Mouse (Mus musculus) limb, embryonic 11.5 days (tissue): ENCODE measurements around the gene Syt1. TPM values are rescaled to one million over a fixed set of nuclear protein-coding genes. Genes with fewer than 3 reads are reported as not detected.

Experiments used
- ATAC-seq: fragments of 200-750 bp; cut with Nextera tagmentation; 2 replicates; pipeline ENCODE4 v1.8.0; 2017; ENCODE audit warnings: low read depth; ENCODE audit not compliant: insufficient number of reproducible peaks, low FRiP score, low TSS enrichment
- DNase-seq: peaks from one replicate; pipeline ENCODE4 v3.0.0-alpha.2; 2015; ENCODE audit warnings: low spot score
- H3K27ac ChIP-seq: fragments of 300-500 bp; sonication (generic); replicated peaks from 2 replicates; pipeline ENCODE4 v1.5.1; 2014; ENCODE audit warnings: low read depth, mild to moderate bottlenecking, low read length
- H3K27me3 ChIP-seq: fragments of 300-500 bp; sonication (generic); 2 replicates; pipeline ENCODE4 v1.6.1; 2014; ENCODE audit warnings: mild to moderate bottlenecking, low read length, mixed read lengths; ENCODE audit not compliant: control insufficient read depth, insufficient read depth
- H3K36me3 ChIP-seq: fragments of 300-500 bp; sonication (generic); 2 replicates; pipeline ENCODE4 v1.6.1; 2014; ENCODE audit warnings: mild to moderate bottlenecking, low read length, moderate library complexity, mixed read lengths; ENCODE audit not compliant: control insufficient read depth, insufficient read depth
- H3K4me1 ChIP-seq: fragments of 300-500 bp; sonication (generic); 2 replicates; pipeline ENCODE4 v1.6.1; 2014; ENCODE audit warnings: low read length, mixed read lengths; ENCODE audit not compliant: control insufficient read depth, insufficient read depth
- H3K4me2 ChIP-seq: fragments of 300-500 bp; sonication (generic); 2 replicates; pipeline ENCODE4 v1.6.1; 2014; ENCODE audit warnings: low read depth, mild to moderate bottlenecking, moderate library complexity; ENCODE audit not compliant: severe bottlenecking
- H3K4me3 ChIP-seq: fragments of 300-500 bp; sonication (generic); 2 replicates; pipeline ENCODE4 v1.5.1; 2014; ENCODE audit warnings: low read depth, low read length
- H3K9ac ChIP-seq: fragments of 300-500 bp; sonication (generic); 2 replicates; pipeline ENCODE4 v1.6.1; 2014; ENCODE audit warnings: mild to moderate bottlenecking, low read length
- H3K9me3 ChIP-seq: fragments of 300-500 bp; sonication (generic); 2 replicates; pipeline ENCODE4 v1.6.1; 2016; ENCODE audit warnings: low read length; ENCODE audit not compliant: control insufficient read depth
- WGBS: fragments of 180-500 bp; shearing (Covaris S2); extraction: QIAGEN DNeasy Blood & Tissue Kit; methylation state at CpG from one replicate; pipeline ENCODE4 v1.1.7; 2014; 5-methylcytosine and 5-hydroxymethylcytosine counted together
- polyA plus RNA-seq: library from polyadenylated mRNA; unstranded; fragments of >200 nt; fragmentation: Nextera tagmentation; extraction: Ambion mirVana; gene quantifications from 2 replicates; pipeline ENCODE4 v1.2.1, GENCODE M21; 2014

Gene Syt1
- polyA plus RNA-seq, 1 experiment from 2014 or later = 0.32 TPM

DNA sequence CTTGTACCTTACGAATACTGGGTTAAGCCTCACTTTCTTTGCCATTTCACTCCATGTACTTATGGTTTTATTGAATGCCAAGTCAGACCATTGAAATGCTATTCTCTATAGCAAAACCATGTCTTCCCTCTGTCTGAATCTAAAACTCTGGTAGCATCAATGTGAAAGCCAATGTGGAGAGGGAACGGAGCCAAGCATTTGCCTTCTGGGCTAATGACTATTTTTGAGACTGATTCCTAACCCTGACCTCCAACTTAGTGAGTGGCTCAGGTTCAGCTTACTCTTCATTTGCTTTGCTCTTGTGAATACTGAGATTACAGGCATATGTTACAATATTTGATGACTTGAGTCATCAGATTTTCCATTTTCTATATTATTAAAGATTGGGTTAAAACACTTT lies 23.5 kb downstream of the Syt1 start:
- no peak overlapping the region for H3K4me2 ChIP-seq
- DNase-seq (no peak), ATAC-seq (no peak)
- H3K36me3 ChIP-seq = no peaks in the 10 kb centered on the region
- H3K27me3 ChIP-seq = no peaks in the 10 kb centered on the region
- WGBS = 91% methylated on average over 2 of the region's 2 CpGs
- no peaks in the 10 kb centered on the region for H3K4me1 ChIP-seq
- H3K27ac ChIP-seq = no peak overlapping the region
- no peaks in the 10 kb centered on the region for H3K9me3 ChIP-seq
- H3K9ac ChIP-seq = no peak overlapping the region
- H3K4me3 ChIP-seq = no peak overlapping the region

- ATAC-seq = no peak
- Histone ChIP-seq H3K4me2 (no peak overlapping the region), H3K9ac (no peak overlapping the region), H3K4me1 (no peaks in the 10 kb centered on the region), H3K27me3 (no peaks in the 10 kb centered on the region), H3K9me3 (no peaks in the 10 kb centered on the region), H3K27ac (no peak overlapping the region), H3K4me3 (no peak overlapping the region), H3K36me3 (no peaks in the 10 kb centered on the region)
- no peak for DNase-seq
- 88% methylated on average over 6 of the region's 6 CpGs for WGBS
Observed at GRCm38 (mm10) chr10:108979660-108980059, 31.1 kb downstream of the Syt1 start.

DNA sequence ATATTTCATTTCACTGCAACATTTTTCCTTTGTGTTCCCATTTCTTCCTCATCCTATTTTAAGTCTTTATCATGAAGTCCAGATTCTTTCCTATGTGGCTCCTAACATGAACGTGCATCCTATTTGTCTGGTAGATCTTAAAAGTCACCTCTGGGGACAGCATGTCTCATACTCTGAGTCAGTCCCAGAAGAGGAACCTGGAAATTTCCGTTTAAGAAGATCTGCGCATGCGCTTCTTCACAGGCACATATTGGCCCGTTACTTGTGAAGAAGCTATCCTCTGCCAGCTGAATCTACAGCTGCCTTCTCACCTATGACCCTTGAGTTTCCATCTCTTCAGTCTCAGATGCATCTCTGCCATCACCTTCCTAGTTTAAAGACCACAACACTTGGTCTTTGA lies 55.8 kb downstream of the Syt1 start:
- Histone ChIP-seq H3K4me2 (no peak overlapping the region), H3K27me3 (no peaks in the 10 kb centered on the region), H3K9ac (no peak overlapping the region), H3K9me3 (no peaks in the 10 kb centered on the region), H3K27ac (no peak overlapping the region), H3K4me3 (no peak overlapping the region), H3K4me1 (no peaks in the 10 kb centered on the region), H3K36me3 (no peaks in the 10 kb centered on the region)
- 86% methylated on average over 5 of the region's 5 CpGs for WGBS
- DNase-seq = no peak
- ATAC-seq = no peak

DNA sequence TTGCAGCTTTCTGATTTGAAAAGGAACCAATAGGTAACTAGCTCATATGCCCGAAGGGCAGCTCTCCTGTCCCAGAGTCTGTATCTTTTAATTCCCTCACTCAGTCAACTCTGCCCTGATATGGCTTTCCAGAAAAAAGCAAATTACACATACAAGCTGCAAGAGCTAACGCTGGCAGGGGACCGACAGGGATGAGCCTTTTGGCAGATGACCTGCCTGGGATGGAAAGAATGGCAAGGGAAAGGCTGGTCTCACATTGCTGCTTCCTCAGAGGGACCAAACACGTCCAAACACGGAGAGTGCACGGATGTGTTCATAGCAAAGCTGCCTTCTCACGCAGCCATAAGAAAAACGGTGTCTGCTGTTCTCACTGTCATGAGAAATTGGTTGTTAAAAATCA lies 58.6 kb downstream of the Syt1 start:
- DNase-seq (no peak), ATAC-seq (no peak)
- Histone ChIP-seq H3K9ac (no peak overlapping the region), H3K36me3 (no peaks in the 10 kb centered on the region), H3K4me2 (no peak overlapping the region), H3K4me1 (no peaks in the 10 kb centered on the region), H3K9me3 (no peaks in the 10 kb centered on the region), H3K27ac (no peak overlapping the region), H3K4me3 (no peak overlapping the region), H3K27me3 (no peaks in the 10 kb centered on the region)
- WGBS = 85% methylated on average over 8 of the region's 8 CpGs

- Histone ChIP-seq H3K4me2 (no peak overlapping the region), H3K36me3 (no peaks in the 10 kb centered on the region), H3K4me1 (no peaks in the 10 kb centered on the region), H3K9me3 (no peaks in the 10 kb centered on the region), H3K27me3 (no peaks in the 10 kb centered on the region), H3K4me3 (no peak overlapping the region), H3K9ac (no peak overlapping the region), H3K27ac (no peak overlapping the region)
- no peak for DNase-seq
- no peak for ATAC-seq
- WGBS = 85% methylated on average over 10 of the region's 10 CpGs
Observed at GRCm38 (mm10) chr10:108936838-108937430, 73.8 kb downstream of the Syt1 start.

DNA sequence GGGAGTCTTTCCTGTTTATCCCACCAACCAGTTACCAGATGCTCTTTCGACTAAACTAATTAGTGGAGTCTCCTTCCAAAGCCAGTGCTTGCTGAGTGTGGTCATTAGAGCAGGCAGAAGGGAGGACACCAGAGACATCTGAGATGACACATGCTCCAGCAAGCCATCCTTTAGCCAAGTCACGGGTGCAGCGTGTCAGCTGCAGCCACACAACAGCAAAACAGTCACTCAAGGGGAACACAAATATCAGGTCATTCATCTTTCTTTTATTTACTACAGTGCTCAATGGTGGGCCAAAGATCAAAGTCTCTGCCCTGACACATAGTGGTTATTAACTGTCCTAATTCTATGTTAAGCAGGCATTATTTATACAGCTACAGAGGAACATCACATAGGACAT lies 80.5 kb downstream of the Syt1 start:
- ATAC-seq = no peak
- Histone ChIP-seq H3K36me3 (no peaks in the 10 kb centered on the region), H3K4me2 (no peak overlapping the region), H3K4me3 (no peak overlapping the region), H3K4me1 (no peaks in the 10 kb centered on the region), H3K27me3 (no peaks in the 10 kb centered on the region), H3K9me3 (no peaks in the 10 kb centered on the region), H3K27ac (no peak overlapping the region), H3K9ac (no peak overlapping the region)
- no peak for DNase-seq
- 69% methylated on average over 3 of the region's 3 CpGs for WGBS

GRCm38 (mm10) chr10:108929676-108930075 lies 81.1 kb downstream of the Syt1 start:
- no peak for ATAC-seq
- WGBS = 81% methylated on average over 6 of the region's 6 CpGs
- no peaks in the 10 kb centered on the region for H3K36me3 ChIP-seq

DNA sequence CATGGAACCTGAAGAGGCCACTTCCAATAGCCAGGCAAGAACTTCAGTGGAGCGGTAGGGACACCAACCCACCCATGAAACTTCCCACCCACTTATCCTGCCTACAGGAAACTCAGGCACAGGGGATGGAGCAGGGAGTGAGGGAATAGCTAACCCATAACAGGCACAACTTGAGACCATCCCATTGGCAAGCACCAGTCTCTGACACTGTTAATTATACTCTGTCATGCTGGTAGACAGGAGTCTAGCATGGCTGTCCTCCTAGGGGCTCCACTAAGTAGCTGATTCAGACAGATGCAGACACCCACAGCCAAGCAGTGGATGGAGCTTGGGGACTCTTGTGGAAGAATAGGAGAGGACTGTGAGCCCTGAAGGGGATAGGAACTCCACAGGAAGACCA lies 105.5 kb downstream of the Syt1 start:
- Histone ChIP-seq H3K9me3 (no peaks in the 10 kb centered on the region), H3K27me3 (no peaks in the 10 kb centered on the region), H3K36me3 (no peaks in the 10 kb centered on the region), H3K4me3 (no peak overlapping the region), H3K27ac (no peak overlapping the region), H3K4me2 (no peak overlapping the region), H3K4me1 (no peaks in the 10 kb centered on the region), H3K9ac (no peak overlapping the region)
- ATAC-seq (no peak), DNase-seq (no peak)
- 92% methylated on average over 1 of the region's 1 CpGs for WGBS

More at GRCm38 (mm10) chr10:108929676-108930075, 81.1 kb downstream of the Syt1 start:
- H3K4me3 ChIP-seq = no peak overlapping the region
- no peaks in the 10 kb centered on the region for H3K4me1 ChIP-seq
- no peaks in the 10 kb centered on the region for H3K27me3 ChIP-seq
- H3K9me3 ChIP-seq = no peaks in the 10 kb centered on the region
- no peak overlapping the region for H3K9ac ChIP-seq
- DNase-seq = no peak
- H3K4me2 ChIP-seq = no peak overlapping the region
- H3K27ac ChIP-seq = no peak overlapping the region

GRCm38 (mm10) chr10:108904371-108904770 lies 106.4 kb downstream of the Syt1 start:
- Histone ChIP-seq H3K9me3 (no peaks in the 10 kb centered on the region), H3K9ac (no peak overlapping the region), H3K27me3 (no peaks in the 10 kb centered on the region), H3K4me3 (no peak overlapping the region), H3K36me3 (no peaks in the 10 kb centered on the region), H3K4me2 (no peak overlapping the region), H3K27ac (no peak overlapping the region), H3K4me1 (no peaks in the 10 kb centered on the region)
- WGBS = 80% methylated on average over 4 of the region's 4 CpGs
- no peak for ATAC-seq
- DNase-seq = no peak
